29 mouse cellular contexts compared by ENCODE assay signal in the genomic region with DNA sequence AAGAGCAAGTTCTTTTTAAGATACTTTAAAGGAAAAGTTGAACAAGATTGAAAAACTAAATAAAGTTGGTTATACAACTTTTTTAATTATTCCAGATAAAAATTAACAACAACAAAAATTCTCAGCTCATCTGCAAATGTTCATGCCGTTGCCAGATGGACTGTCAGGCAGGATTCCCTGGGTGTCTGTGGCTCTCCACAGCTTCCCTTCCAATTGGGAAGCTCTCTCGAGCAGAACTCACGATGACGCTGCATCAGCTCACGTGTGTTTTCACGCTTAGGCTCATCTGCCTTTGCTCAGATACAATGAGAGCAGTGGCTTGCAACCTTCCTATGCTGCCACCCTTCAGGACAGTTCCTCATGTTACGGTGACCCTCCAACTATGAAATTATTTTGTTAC.
DNase-seq lines count a peak whose midpoint lies in the region; ATAC-seq and TF ChIP-seq lines count a peak whose summit lies in the region.
"Had no signal": no experiment of that assay in that cellular context is flagged by ENCODE, and none has a peak within 500 bp of the region (broad histone marks: within the 10 kb centered on the region; RNA-seq: fewer than 3 reads in every experiment).

No protein-coding gene starts in this region.

- H3K27me3 ChIP-seq in kidney, embryonic 14.5 days (ENCODE audit: control insufficient read depth, insufficient read depth, low read length) = no peaks in the 10 kb centered on the region
- H3K27me3 ChIP-seq in kidney, adult 2 months (replicated peaks; ENCODE audit: control insufficient read depth, insufficient read depth, low read length) = no peaks in the 10 kb centered on the region
- H3K27me3 ChIP-seq: embryonic facial prominence, embryonic 12.5 days; heart, embryonic 15.5 days; limb, embryonic 15.5 days; liver, embryonic 13.5 days; megakaryocyte, embryonic 14.5 days; midbrain, embryonic 13.5 days; Patski had no signal

- no peaks in the 10 kb centered on the region for H3K36me3 ChIP-seq in kidney, embryonic 14.5 days (ENCODE audit: control insufficient read depth, insufficient read depth, low read length)
- H3K36me3 ChIP-seq in kidney, adult 2 months (ENCODE audit: control insufficient read depth, insufficient read depth, low read length) = no peaks in the 10 kb centered on the region
- H3K36me3 ChIP-seq: embryonic facial prominence, embryonic 12.5 days; heart, embryonic 10.5 days; heart, embryonic 15.5 days; limb, embryonic 10.5 days; limb, embryonic 15.5 days; liver, embryonic 13.5 days; midbrain, embryonic 13.5 days had no signal

- H3K4me1 ChIP-seq in kidney, embryonic 14.5 days (ENCODE audit: control insufficient read depth, insufficient read depth, low read length) = no peaks in the 10 kb centered on the region
- H3K4me1 ChIP-seq in kidney, adult 2 months (ENCODE audit: control insufficient read depth, insufficient read depth, low read length) = peaks cover 6% of the 10 kb centered on the region; the same call in 1 of the 2 replicates
- H3K4me1 ChIP-seq: embryonic facial prominence, embryonic 12.5 days; heart, embryonic 10.5 days; heart, embryonic 15.5 days; liver, embryonic 13.5 days; megakaryocyte, embryonic 14.5 days; midbrain, embryonic 13.5 days had no signal

- TF ChIP-seq CTCF in kidney, adult 2 months (conservative IDR thresholded peaks at IDR 0.05; ENCODE audit: insufficient read depth, insufficient read length, low read depth, low read length) = no peak

- no peak overlapping the region for H3K9ac ChIP-seq in kidney, embryonic 14.5 days (ENCODE audit: low read depth, low read length)
- H3K9ac ChIP-seq: embryonic facial prominence, embryonic 12.5 days; heart, embryonic 15.5 days; limb, embryonic 15.5 days; liver, embryonic 13.5 days; midbrain, embryonic 13.5 days had no signal

- no peak for TF ChIP-seq POLR2A in kidney, adult 2 months (IDR thresholded peaks at IDR 0.05; ENCODE audit: low read depth, low read length)

- H3K9me3 ChIP-seq in kidney, embryonic 14.5 days (ENCODE audit: control insufficient read depth, low read length) = no peaks in the 10 kb centered on the region
- H3K9me3 ChIP-seq: embryonic facial prominence, embryonic 12.5 days; heart, embryonic 10.5 days; heart, embryonic 15.5 days; limb, embryonic 10.5 days; limb, embryonic 15.5 days; liver, embryonic 13.5 days; megakaryocyte, embryonic 14.5 days; midbrain, embryonic 13.5 days had no signal

- no peak overlapping the region for H3K4me3 ChIP-seq in kidney, embryonic 14.5 days (ENCODE audit: low read length)
- no peak overlapping the region for H3K4me3 ChIP-seq in kidney, adult 2 months (ENCODE audit: insufficient read depth, low read depth, low read length)
- H3K4me3 ChIP-seq: embryonic facial prominence, embryonic 12.5 days; heart, embryonic 10.5 days; heart, embryonic 15.5 days; limb, embryonic 10.5 days; limb, embryonic 15.5 days; liver, embryonic 13.5 days; megakaryocyte, embryonic 14.5 days; midbrain, embryonic 13.5 days had no signal

- ATAC-seq in kidney, embryonic 14.5 days (ENCODE audit: low FRiP score, low TSS enrichment) = no peak
- ATAC-seq: forebrain, embryonic 14.5 days; intestine, embryonic 16.5 days; lung, postnatal 0 days; midbrain, embryonic 13.5 days; Patski had no signal

- H3K27ac ChIP-seq in kidney, embryonic 14.5 days (ENCODE audit: low read depth, low read length) = no peak overlapping the region
- H3K27ac ChIP-seq in kidney, adult 2 months (ENCODE audit: insufficient read depth, low read depth, low read length) = no peak overlapping the region
- H3K27ac ChIP-seq: embryonic facial prominence, embryonic 12.5 days; heart, embryonic 10.5 days; heart, embryonic 15.5 days; limb, embryonic 10.5 days; limb, embryonic 15.5 days; liver, embryonic 13.5 days; midbrain, embryonic 13.5 days had no signal

- DNase-seq in kidney, adult 9 months = peak; percentile 19
- peak; percentile 23 for DNase-seq in right cerebral cortex, adult 18-20 months
- DNase-seq in right cerebral cortex, postnatal 36 days (ENCODE audit: low spot score in 2 of 2) = no peak
- DNase-seq in layer of hippocampus, postnatal 14 days (ENCODE audit: low spot score in 2 of 2) = peak; percentile 29 to 62
- DNase-seq in kidney, adult 2 months = no peak
- DNase-seq in spleen, postnatal 14 days (ENCODE audit: low spot score in 2 of 2) = no peak
- DNase-seq: adrenal gland, postnatal 14 days; cerebellum, adult 11-12 months; gastrocnemius, postnatal 25 days; heart, adult 11 months; kidney, postnatal 36 days; liver, embryonic 13.5 days; lung, adult 18-20 months; lung, postnatal 4 days; right cerebral cortex, postnatal 14 days; thymus, adult 18-20 months; thymus, postnatal 25 days had no signal

- 85% methylated on average over 7 of the region's 7 CpGs for WGBS in kidney, embryonic 14.5 days
- 82% methylated on average over 7 of the region's 7 CpGs for WGBS in kidney, adult 2 months

- H3K4me2 ChIP-seq in kidney, embryonic 14.5 days (replicated peaks; ENCODE audit: low read depth, low read length) = no peak overlapping the region
- H3K4me2 ChIP-seq: embryonic facial prominence, embryonic 12.5 days; heart, embryonic 15.5 days; limb, embryonic 15.5 days; liver, embryonic 13.5 days; midbrain, embryonic 13.5 days had no signal

Comparison
In these comparisons a context has a peak if more than half of its experiments do, and no peak if none do; other contexts are left out.
1. DNase-seq: peak in kidney, adult 9 months (single experiment), right cerebral cortex, adult 18-20 months (single experiment) and layer of hippocampus, postnatal 14 days (2 of 2); none in right cerebral cortex, postnatal 36 days (0 of 2), kidney, adult 2 months (single experiment) and spleen, postnatal 14 days (0 of 2).